Mouse (Mus musculus) liver, postnatal 0 days (tissue): ENCODE results near the gene Snx8.

Source experiments
- CTCF ChIP-seq: sonication (generic); IDR thresholded peaks from 2 replicates; pipeline ENCODE4 v1.5.1; 2016; ENCODE audit warnings: antibody characterized with exemption, low read depth
- EP300 ChIP-seq: IDR thresholded peaks from 2 replicates; pipeline ENCODE4 v1.6.1; 2016; ENCODE audit warnings: antibody characterized with exemption, low read depth, mild to moderate bottlenecking

DNA sequence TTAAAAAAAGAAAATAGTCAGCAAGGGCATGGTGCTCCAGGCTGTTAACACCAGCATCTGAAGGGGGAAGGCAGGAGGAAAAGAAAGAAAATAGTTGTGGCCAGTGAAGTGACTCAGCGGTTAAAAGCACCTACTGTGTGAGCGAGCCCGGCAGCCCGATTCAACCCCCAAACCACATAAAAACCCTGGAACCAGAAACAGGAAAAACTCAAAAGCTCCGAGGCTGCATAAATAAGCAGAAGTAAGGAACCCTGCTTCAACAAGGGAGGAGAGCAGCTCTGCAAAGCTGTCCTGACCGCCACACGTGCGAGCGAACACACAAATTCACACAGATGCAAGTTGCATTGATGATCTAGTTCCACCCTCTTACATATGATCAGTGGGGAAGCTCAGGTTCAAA lies 39.2 kb downstream of the Snx8 start:
- TF ChIP-seq CTCF (no peak), EP300 (no peak)
